Mouse (Mus musculus): Measurements from ENCODE around the gene Babam2.

The Babam2 gene

DNA sequence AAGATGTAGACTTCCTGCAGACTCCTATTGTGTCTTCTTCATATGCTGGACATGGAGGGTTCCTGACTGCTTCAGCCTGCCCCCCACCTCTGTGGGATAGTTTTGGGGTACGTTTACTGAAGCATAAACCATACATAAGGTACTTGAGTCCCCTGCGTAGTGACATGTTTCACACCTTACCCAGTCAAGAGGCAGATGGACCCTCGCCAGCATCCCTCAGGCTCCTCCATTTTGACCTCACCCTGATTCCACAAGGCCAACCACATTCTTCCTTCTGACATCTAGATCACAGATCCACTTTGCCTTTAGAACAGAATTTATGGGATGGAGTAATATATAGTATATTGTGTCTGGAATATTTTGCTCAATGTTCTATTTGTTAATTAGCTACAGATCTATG is 429.7 kb downstream of the Babam2 start:
- no peak for DNase-seq (ENCODE audit: low spot score in 2 of 2)

DNA sequence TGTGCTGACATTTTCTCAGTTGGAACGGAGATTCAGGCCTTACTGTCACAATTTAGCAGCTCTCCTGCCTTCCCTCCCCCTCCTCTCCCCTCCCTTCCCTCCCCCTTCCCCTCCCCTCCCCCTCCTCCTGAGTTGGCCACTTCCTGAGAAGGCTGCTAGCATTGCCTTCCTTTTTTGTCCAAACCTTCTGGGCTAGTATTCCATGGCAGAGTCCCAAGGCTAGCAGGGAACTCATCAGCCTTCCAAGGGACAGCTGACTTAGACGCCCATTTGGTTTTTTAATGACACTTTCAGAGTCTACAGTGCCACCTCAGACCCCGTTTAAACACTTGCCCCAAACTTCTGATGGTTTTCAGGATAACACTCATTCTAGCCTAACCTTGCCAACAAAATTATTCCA is 430.4 kb downstream of the Babam2 start:
- no peak for DNase-seq (ENCODE audit: low spot score in 2 of 2)

- DNase-seq (ENCODE audit: low spot score in 2 of 2) = peak; percentile 54
Measured at GRCm38 (mm10) chr5:32132971-32133501, 435.6 kb downstream of the Babam2 start.

- DNase-seq (ENCODE audit: low spot score in 2 of 2) = peak; percentile 63 to 80
Measured at GRCm38 (mm10) chr5:32133549-32134004, 436.1 kb downstream of the Babam2 start.

- no peak for DNase-seq (ENCODE audit: low spot score in 2 of 2)
Measured at GRCm38 (mm10) chr5:32134051-32134732, 436.7 kb downstream of the Babam2 start.

All from right cerebral cortex, postnatal 36 days (tissue).